Mouse (Mus musculus): ENCODE results near the gene Trappc6a.

GRCm38 (mm10) chr7:19557982-19558900 is 50.0 kb downstream of the Trappc6a start:
- TF ChIP-seq CTCF (IDR thresholded peaks at IDR 0.05; ENCODE audit: low read depth) (no peak), EP300 (IDR thresholded peaks at IDR 0.05; ENCODE audit: low read depth) (no peak)
